Mouse (Mus musculus) liver, embryonic 11.5 days (tissue): ENCODE data around the gene Ubxn6. TPM values are rescaled to one million over a fixed set of nuclear protein-coding genes. Genes with fewer than 3 reads are reported as not detected.

Experiments
- ATAC-seq: fragments of 200-750 bp; cut with Nextera tagmentation; replicated peaks from 2 replicates; pipeline ENCODE4 v1.8.0; 2017; ENCODE audit warnings: moderate number of reproducible peaks, mild to moderate bottlenecking, moderate TSS enrichment, moderate library complexity; ENCODE audit not compliant: low FRiP score
- DNase-seq: peaks from one replicate; pipeline ENCODE4 v3.0.0-alpha.2; 2017; ENCODE audit warnings: low spot score
- H3K27ac ChIP-seq: fragments of 300-500 bp; sonication (generic); 2 replicates; pipeline ENCODE4 v1.5.1; 2014; ENCODE audit warnings: mild to moderate bottlenecking, low read depth, low read length, control low read depth
- H3K27me3 ChIP-seq: fragments of 300-500 bp; sonication (generic); replicated peaks from 2 replicates; pipeline ENCODE4 v1.6.1; 2014; ENCODE audit warnings: low read length, mixed read lengths; ENCODE audit not compliant: control insufficient read depth, insufficient read depth
- H3K36me3 ChIP-seq: fragments of 300-500 bp; sonication (generic); 2 replicates; pipeline ENCODE4 v1.6.1; 2014; ENCODE audit warnings: mild to moderate bottlenecking, low read length, moderate library complexity, mixed read lengths; ENCODE audit not compliant: control insufficient read depth, insufficient read depth
- H3K4me1 ChIP-seq: fragments of 300-500 bp; sonication (generic); replicated peaks from 2 replicates; pipeline ENCODE4 v1.6.1; 2014; ENCODE audit warnings: low read length, mixed read lengths; ENCODE audit not compliant: control insufficient read depth, insufficient read depth
- H3K4me2 ChIP-seq: fragments of 300-500 bp; sonication (generic); 2 replicates; pipeline ENCODE4 v1.6.1; 2014; ENCODE audit warnings: mild to moderate bottlenecking, control low read depth, moderate library complexity
- H3K4me3 ChIP-seq: fragments of 300-500 bp; sonication (generic); 2 replicates; pipeline ENCODE4 v1.5.1; 2014; ENCODE audit warnings: low read depth, low read length, control low read depth
- H3K9ac ChIP-seq: fragments of 300-500 bp; sonication (generic); 2 replicates; pipeline ENCODE4 v1.6.1; 2014; ENCODE audit warnings: low read depth, low read length, control low read depth
- H3K9me3 ChIP-seq: fragments of 300-500 bp; sonication (generic); 2 replicates; pipeline ENCODE4 v1.6.1; 2016; ENCODE audit warnings: low read length, inconsistent platforms, mixed read lengths; ENCODE audit not compliant: control insufficient read depth
- WGBS: fragments of 180-500 bp; shearing (Covaris S2); extraction: QIAGEN DNeasy Blood & Tissue Kit; methylation state at CpG from one replicate; pipeline ENCODE4 v1.1.7; 2014; 5-methylcytosine and 5-hydroxymethylcytosine counted together
- polyA plus RNA-seq: library from polyadenylated mRNA; unstranded; fragments of >200 nt; fragmentation: Nextera tagmentation; extraction: Ambion mirVana; gene quantifications from 2 replicates; pipeline ENCODE4 v1.2.1, GENCODE M21; 2014

Gene Ubxn6
- polyA plus RNA-seq, 1 experiment from 2014 or later: 25.7 TPM

DNA sequence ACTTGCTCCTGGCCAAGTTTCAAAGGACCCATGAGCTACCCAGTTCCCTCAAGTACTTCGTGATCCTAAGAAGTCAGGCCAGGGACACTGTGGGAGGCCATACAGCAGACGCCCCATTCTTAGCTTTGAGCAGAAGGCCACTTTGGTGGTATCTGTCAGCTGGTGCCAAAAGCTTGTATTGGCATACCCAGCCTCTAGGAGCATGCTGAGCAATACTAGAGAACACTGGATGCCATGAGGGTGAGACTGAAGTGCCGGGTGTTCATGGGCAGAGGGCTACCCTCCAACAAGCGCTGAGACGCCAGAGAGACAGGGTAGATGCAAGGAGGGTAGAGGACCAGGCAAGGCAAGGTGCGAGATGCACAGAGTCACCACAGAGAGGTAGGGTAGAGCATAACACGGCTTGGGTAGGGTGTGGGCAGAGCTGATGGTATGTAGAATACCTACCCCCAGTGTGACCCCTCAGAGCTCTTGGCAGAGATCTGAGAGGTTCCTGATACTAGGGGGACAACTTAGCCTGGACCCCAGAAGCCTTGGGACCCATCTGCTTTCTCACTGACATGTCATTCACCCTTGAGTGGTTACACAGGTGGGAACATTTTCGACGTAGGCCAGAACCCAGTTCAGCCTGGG lies 44.5 kb downstream of the Ubxn6 start:
- Histone ChIP-seq H3K4me2 (no peak overlapping the region), H3K27ac (no peak overlapping the region), H3K4me3 (no peak overlapping the region), H3K4me1 (peaks cover 43% of the 10 kb centered on the region), H3K9me3 (no peaks in the 10 kb centered on the region), H3K36me3 (peaks cover 19% of the 10 kb centered on the region), H3K9ac (no peak overlapping the region), H3K27me3 (no peaks in the 10 kb centered on the region)
- DNase-seq (no peak), ATAC-seq (no peak)
- 89% methylated on average over 9 of the region's 9 CpGs for WGBS

GRCm38 (mm10) chr17:56027801-56028441 lies 46.9 kb downstream of the Ubxn6 start:
- Histone ChIP-seq H3K4me1 (peaks cover 36% of the 10 kb centered on the region), H3K9me3 (no peaks in the 10 kb centered on the region), H3K9ac (no peak overlapping the region; the same call in 1 of the 2 replicates), H3K27me3 (no peaks in the 10 kb centered on the region), H3K4me2 (no peak overlapping the region), H3K36me3 (peaks cover 16% of the 10 kb centered on the region), H3K27ac (no peak overlapping the region), H3K4me3 (no peak overlapping the region)
- WGBS: 85% methylated on average over 5 of the region's 5 CpGs
- ATAC-seq (no peak), DNase-seq (no peak)

GRCm38 (mm10) chr17:56026881-56027280 lies 47.9 kb downstream of the Ubxn6 start:
- H3K27me3 ChIP-seq: no peaks in the 10 kb centered on the region
- H3K27ac ChIP-seq: no peak overlapping the region
- WGBS: 74% methylated on average over 1 of the region's 1 CpGs
- no peak overlapping the region for H3K9ac ChIP-seq
- H3K4me3 ChIP-seq: no peak overlapping the region
- no peak for ATAC-seq
- H3K36me3 ChIP-seq: peaks cover 16% of the 10 kb centered on the region
- no peak overlapping the region for H3K4me2 ChIP-seq
- H3K4me1 ChIP-seq: peaks cover 35% of the 10 kb centered on the region
- no peak for DNase-seq
- no peaks in the 10 kb centered on the region for H3K9me3 ChIP-seq

DNA sequence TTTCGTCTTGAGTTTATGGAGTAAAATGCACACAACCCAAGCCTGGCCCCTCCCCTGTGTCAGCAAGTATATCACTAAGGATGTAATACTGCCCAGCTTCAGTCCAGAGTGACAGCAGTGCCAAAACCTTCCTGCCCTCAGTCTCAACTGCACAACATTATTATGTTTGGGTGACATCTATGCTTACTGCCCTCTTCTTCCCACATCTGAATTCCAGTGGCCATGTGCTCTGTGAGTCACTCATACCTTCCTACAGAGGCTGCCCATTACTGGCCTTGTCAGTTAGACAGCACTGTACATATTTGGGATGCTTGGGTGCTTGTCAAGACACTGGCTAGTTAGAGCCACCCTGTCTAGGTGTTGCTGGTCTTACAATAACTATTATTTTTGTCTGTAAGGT lies 48.5 kb downstream of the Ubxn6 start:
- Histone ChIP-seq H3K4me2 (no peak overlapping the region), H3K27ac (no peak overlapping the region), H3K4me1 (peaks cover 32% of the 10 kb centered on the region), H3K9ac (no peak overlapping the region), H3K4me3 (no peak overlapping the region), H3K9me3 (no peaks in the 10 kb centered on the region), H3K36me3 (peaks cover 16% of the 10 kb centered on the region), H3K27me3 (no peaks in the 10 kb centered on the region)
- 92% methylated on average over 1 of the region's 1 CpGs for WGBS
- DNase-seq (no peak), ATAC-seq (no peak)

- no peak overlapping the region for H3K27ac ChIP-seq
- ATAC-seq (no peak), DNase-seq (no peak)
- H3K4me3 ChIP-seq: no peak overlapping the region
- no peaks in the 10 kb centered on the region for H3K9me3 ChIP-seq
- H3K9ac ChIP-seq: no peak overlapping the region
- H3K27me3 ChIP-seq: no peaks in the 10 kb centered on the region
- peaks cover 22% of the 10 kb centered on the region; the same call in 1 of the 2 replicates for H3K4me1 ChIP-seq
- H3K36me3 ChIP-seq: peaks cover 15% of the 10 kb centered on the region
- 71% methylated on average over 5 of the region's 5 CpGs for WGBS
- H3K4me2 ChIP-seq: no peak overlapping the region
Observed at GRCm38 (mm10) chr17:56024931-56025330, 49.9 kb downstream of the Ubxn6 start.

GRCm38 (mm10) chr17:56024476-56024875 lies 50.4 kb downstream of the Ubxn6 start:
- Histone ChIP-seq H3K36me3 (peaks cover 12% of the 10 kb centered on the region), H3K4me2 (no peak overlapping the region), H3K9ac (no peak overlapping the region), H3K27ac (no peak overlapping the region), H3K4me3 (no peak overlapping the region), H3K27me3 (no peaks in the 10 kb centered on the region), H3K4me1 (peaks cover 22% of the 10 kb centered on the region; the same call in 1 of the 2 replicates), H3K9me3 (no peaks in the 10 kb centered on the region)
- 68% methylated on average over 2 of the region's 2 CpGs for WGBS
- DNase-seq (no peak), ATAC-seq (no peak)

DNA sequence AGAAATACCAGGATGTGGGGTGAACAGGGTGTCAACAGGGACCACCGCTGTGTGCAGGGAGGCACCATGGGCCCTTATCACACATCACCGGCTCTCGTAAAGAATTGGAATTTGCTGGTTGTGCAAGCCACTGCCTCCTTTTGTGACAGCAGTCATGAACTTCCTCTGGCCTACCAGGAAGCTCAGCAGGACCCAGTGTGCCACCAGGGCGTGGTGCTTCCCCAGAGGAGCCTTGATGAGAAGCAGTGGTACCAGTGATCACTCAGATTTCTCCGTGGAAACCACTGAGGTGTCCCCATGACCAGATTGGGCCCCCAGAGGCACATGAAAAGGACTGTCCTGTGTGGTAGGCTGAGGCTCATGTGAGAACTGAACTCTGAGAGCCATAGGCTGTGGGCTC lies 51.4 kb downstream of the Ubxn6 start:
- Histone ChIP-seq H3K9me3 (no peaks in the 10 kb centered on the region), H3K4me1 (peaks cover 22% of the 10 kb centered on the region; the same call in 1 of the 2 replicates), H3K36me3 (peaks cover 15% of the 10 kb centered on the region), H3K4me2 (no peak overlapping the region), H3K4me3 (no peak overlapping the region), H3K9ac (no peak overlapping the region), H3K27me3 (no peaks in the 10 kb centered on the region), H3K27ac (no peak overlapping the region)
- DNase-seq (no peak), ATAC-seq (0 out of 2 replicates have a peak, but pooled peaks have one; percentile 10)
- 48% methylated on average over 5 of the region's 5 CpGs for WGBS

- no peak overlapping the region for H3K27ac ChIP-seq
Observed at GRCm38 (mm10) chr17:56022989-56023290, 51.9 kb downstream of the Ubxn6 start.

More at GRCm38 (mm10) chr17:56022989-56023290, 51.9 kb downstream of the Ubxn6 start:
- no peaks in the 10 kb centered on the region for H3K9me3 ChIP-seq
- DNase-seq: no peak
- ATAC-seq: no peak
- peaks cover 22% of the 10 kb centered on the region; the same call in 1 of the 2 replicates for H3K4me1 ChIP-seq
- 87% methylated on average over 4 of the region's 4 CpGs for WGBS
- H3K9ac ChIP-seq: no peak overlapping the region
- no peaks in the 10 kb centered on the region for H3K27me3 ChIP-seq
- peaks cover 11% of the 10 kb centered on the region for H3K36me3 ChIP-seq
- no peak overlapping the region for H3K4me2 ChIP-seq
- H3K4me3 ChIP-seq: no peak overlapping the region
